Mouse (Mus musculus) liver, embryonic 16.5 days (tissue): Measurements from ENCODE around the gene Tmem200a. TPM values are rescaled to one million over a fixed set of nuclear protein-coding genes. Genes with fewer than 3 reads are reported as not detected.

Experiments
- ATAC-seq: fragments of 200-750 bp; cut with Nextera tagmentation; 2 replicates; pipeline ENCODE4 v1.8.0; 2017; ENCODE audit warnings: low read depth, mild to moderate bottlenecking, moderate number of reproducible peaks, moderate library complexity
- H3K27ac ChIP-seq: fragments of 300-500 bp; sonication (generic); 2 replicates; pipeline ENCODE4 v1.5.1; 2014; ENCODE audit warnings: mild to moderate bottlenecking, low read length
- H3K27me3 ChIP-seq: fragments of 300-500 bp; sonication (generic); 2 replicates; pipeline ENCODE4 v1.6.1; 2014; ENCODE audit warnings: low read depth, low read length, mixed read lengths; ENCODE audit not compliant: control insufficient read depth, insufficient read depth
- H3K36me3 ChIP-seq: fragments of 300-500 bp; sonication (generic); 2 replicates; pipeline ENCODE4 v1.6.1; 2014; ENCODE audit warnings: mild to moderate bottlenecking; ENCODE audit not compliant: control insufficient read depth, insufficient read depth
- H3K4me1 ChIP-seq: fragments of 300-500 bp; sonication (generic); 2 replicates; pipeline ENCODE4 v1.6.1; 2014; ENCODE audit warnings: low read depth, low read length, mixed read lengths; ENCODE audit not compliant: control insufficient read depth
- H3K4me2 ChIP-seq: fragments of 300-500 bp; sonication (generic); 2 replicates; pipeline ENCODE4 v1.6.1; 2014; ENCODE audit warnings: low read depth, low read length, mixed read lengths
- H3K4me3 ChIP-seq: fragments of 300-500 bp; sonication (generic); 2 replicates; pipeline ENCODE4 v1.5.1; 2014; ENCODE audit warnings: low read depth, mild to moderate bottlenecking, low read length
- H3K9ac ChIP-seq: fragments of 300-500 bp; sonication (generic); 2 replicates; pipeline ENCODE4 v1.6.1; 2014; ENCODE audit warnings: low read depth, low read length
- H3K9me3 ChIP-seq: fragments of 300-500 bp; sonication (generic); replicated peaks from 2 replicates; pipeline ENCODE4 v1.6.1; 2016; ENCODE audit warnings: low read length; ENCODE audit not compliant: control insufficient read depth
- WGBS: fragments of 180-500 bp; shearing (Covaris S2); extraction: QIAGEN DNeasy Blood & Tissue Kit; methylation state at CpG from one replicate; pipeline ENCODE4 v1.1.7; 2014; ENCODE audit not compliant: insufficient replicate concordance; 5-methylcytosine and 5-hydroxymethylcytosine counted together
- polyA plus RNA-seq: library from polyadenylated mRNA; unstranded; fragments of >200 nt; fragmentation: Nextera tagmentation; extraction: Ambion mirVana; gene quantifications from 2 replicates; pipeline ENCODE4 v1.2.1, GENCODE M21; 2015

The Tmem200a gene
- polyA plus RNA-seq, 1 experiment from 2014 or later, result 0.05 TPM

DNA sequence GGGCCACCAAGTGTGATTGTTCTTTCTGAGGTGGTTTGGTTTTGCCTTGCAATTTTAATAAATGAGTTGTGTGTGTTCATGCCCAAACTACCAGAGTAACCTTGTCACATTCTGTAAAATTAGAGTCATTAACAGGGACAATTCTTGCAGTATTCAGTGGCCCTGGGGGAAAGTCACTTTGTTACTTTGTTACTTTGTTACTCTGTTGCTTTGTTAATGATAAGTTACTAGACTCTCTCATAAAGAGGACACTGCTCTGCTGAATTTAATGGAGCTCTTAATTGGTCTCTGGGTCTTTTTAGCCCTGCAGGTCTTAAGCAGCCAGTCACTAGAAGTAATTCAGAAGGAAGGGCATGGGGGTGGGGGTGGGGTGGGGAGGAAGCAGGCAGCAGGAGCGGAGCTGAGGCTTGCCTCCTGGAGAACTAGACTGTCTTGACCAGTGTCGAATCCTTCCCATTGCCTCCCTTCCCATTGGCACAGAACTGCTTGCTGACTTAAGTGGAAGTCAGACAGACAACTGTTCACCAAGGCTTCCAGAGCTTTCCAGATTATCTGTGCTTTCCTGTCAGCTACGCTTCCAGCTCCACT, 124.1 kb downstream of the Tmem200a start:
- H3K9ac ChIP-seq, result no peak overlapping the region
- no peak overlapping the region for H3K4me2 ChIP-seq
- no peak overlapping the region for H3K4me3 ChIP-seq
- no peaks in the 10 kb centered on the region for H3K36me3 ChIP-seq
- H3K4me1 ChIP-seq, result no peaks in the 10 kb centered on the region
- WGBS, result 61% methylated on average over 3 of the region's 3 CpGs
- H3K9me3 ChIP-seq, result no peaks in the 10 kb centered on the region
- no peak for ATAC-seq
- no peaks in the 10 kb centered on the region for H3K27me3 ChIP-seq
- H3K27ac ChIP-seq, result no peak overlapping the region

DNA sequence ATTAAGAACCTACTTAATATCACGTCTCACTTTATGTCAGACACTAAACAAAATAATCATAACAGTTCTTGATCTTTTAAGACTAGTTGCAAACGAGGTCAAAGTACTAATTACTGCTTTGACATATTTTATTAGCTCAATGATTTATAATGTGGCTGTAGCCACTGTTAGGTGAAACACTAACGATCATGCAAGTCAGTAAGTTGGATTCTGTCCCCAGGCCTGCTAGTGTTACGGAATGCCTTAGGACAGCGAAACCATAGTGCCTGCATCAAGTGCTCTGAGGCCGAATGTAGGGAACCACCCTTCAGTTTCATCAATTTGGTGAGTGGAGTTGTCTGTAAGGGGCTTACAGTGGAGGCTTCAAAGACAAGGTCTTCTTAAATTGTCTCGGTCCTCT, 126.0 kb downstream of the Tmem200a start:
- H3K27me3 ChIP-seq, result no peaks in the 10 kb centered on the region
- H3K9ac ChIP-seq, result no peak overlapping the region
- no peaks in the 10 kb centered on the region for H3K9me3 ChIP-seq
- no peak overlapping the region for H3K4me2 ChIP-seq
- no peaks in the 10 kb centered on the region for H3K4me1 ChIP-seq
- no peak for ATAC-seq
- H3K27ac ChIP-seq, result no peak overlapping the region
- no peak overlapping the region for H3K4me3 ChIP-seq
- no peaks in the 10 kb centered on the region for H3K36me3 ChIP-seq
- WGBS, result 52% methylated on average over 7 of the region's 7 CpGs

DNA sequence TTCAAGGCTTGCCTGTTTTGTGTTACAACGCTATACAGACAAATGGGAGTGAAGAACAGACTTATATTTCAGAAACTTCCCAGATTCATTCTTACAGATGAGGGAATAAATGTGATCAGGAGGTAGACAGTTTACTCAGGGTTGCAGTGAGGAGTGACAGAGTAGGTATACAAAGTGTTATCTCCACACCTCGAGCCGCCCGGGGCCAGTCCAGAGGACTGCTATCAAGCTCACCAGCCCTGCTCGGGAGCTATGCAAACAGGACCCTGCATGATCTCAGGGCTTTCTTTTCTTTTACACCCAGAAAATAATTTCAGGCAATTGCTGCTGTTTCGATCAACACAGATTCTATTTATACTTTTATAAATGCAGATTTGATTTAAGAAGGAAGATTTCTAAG, 126.7 kb downstream of the Tmem200a start:
- 53% methylated on average over 6 of the region's 6 CpGs for WGBS
- no peaks in the 10 kb centered on the region for H3K9me3 ChIP-seq
- no peaks in the 10 kb centered on the region for H3K27me3 ChIP-seq
- no peak overlapping the region for H3K4me2 ChIP-seq
- H3K9ac ChIP-seq, result no peak overlapping the region
- H3K27ac ChIP-seq, result no peak overlapping the region
- H3K36me3 ChIP-seq, result no peaks in the 10 kb centered on the region
- ATAC-seq, result no peak
- no peaks in the 10 kb centered on the region for H3K4me1 ChIP-seq
- H3K4me3 ChIP-seq, result no peak overlapping the region

DNA sequence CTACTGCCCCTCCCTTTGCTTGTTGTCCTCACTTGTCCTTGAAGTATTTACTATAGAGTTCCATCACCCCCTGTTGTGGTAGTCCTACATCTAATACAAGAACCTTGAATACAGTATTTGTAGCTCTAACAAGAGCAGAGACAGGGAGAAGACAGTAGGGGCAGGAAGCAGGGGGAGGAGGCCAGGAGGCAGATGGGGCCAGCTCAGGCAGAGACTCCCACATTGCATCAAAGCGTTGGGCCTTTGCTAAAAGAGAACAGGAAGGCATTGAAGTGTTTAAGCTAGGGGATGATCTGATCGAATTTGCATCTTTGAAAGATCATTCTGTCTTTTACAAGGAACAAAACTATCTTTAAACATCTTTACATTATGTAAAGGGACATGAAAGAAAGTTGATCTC, 133.0 kb downstream of the Tmem200a start:
- Histone ChIP-seq H3K4me3 (no peak overlapping the region), H3K4me2 (no peak overlapping the region), H3K36me3 (no peaks in the 10 kb centered on the region), H3K27me3 (no peaks in the 10 kb centered on the region), H3K27ac (no peak overlapping the region), H3K9me3 (no peaks in the 10 kb centered on the region), H3K4me1 (no peaks in the 10 kb centered on the region), H3K9ac (no peak overlapping the region)
- ATAC-seq, result no peak
- 46% methylated on average over 2 of the region's 2 CpGs for WGBS

DNA sequence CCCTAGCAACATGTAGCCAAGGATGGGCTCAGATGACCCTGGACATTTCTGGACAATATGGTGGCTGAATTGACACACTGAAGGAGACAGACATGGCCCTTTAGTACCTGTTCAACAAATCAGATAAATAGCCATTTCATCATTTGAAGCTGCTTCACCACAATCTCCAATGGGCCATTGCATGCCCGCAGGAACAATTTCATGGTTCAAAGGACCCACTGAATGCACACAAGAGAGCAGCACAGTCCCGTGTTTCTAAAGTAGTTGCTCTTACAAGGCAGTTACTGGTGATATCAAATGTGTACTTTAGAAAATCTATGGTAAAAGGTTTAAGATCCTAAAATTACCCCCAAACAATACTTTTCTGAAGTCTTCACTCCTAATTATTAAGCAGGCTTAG, 134.2 kb downstream of the Tmem200a start:
- H3K27me3 ChIP-seq, result no peaks in the 10 kb centered on the region
- no peaks in the 10 kb centered on the region for H3K9me3 ChIP-seq
- no peaks in the 10 kb centered on the region for H3K4me1 ChIP-seq
- no peak for ATAC-seq
- H3K4me2 ChIP-seq, result no peak overlapping the region
- no peak overlapping the region for H3K4me3 ChIP-seq
- WGBS, result 47% methylated on average over 2 of the region's 2 CpGs
- H3K9ac ChIP-seq, result no peak overlapping the region
- H3K36me3 ChIP-seq, result no peaks in the 10 kb centered on the region
- H3K27ac ChIP-seq, result no peak overlapping the region

DNA sequence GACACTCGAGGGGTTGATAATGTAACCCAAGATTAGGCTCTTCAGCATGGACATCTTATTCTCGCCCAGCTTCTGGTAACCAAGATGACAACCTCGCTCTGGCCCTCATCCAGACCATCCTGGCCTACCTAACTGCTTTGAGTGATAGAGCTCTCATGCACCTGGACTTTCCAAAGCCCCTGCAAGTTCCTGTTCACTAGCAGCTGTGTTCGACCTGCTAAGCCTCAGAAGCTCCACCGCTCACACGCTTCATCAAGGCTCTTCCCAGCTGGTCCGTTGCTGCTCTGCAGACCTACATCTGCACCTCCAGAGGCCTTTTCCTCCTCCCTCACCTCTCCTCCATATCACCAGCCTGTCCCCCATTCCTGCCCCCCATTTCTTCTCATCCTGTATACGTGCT, 147.1 kb downstream of the Tmem200a start:
- no peak overlapping the region for H3K27ac ChIP-seq
- no peaks in the 10 kb centered on the region for H3K27me3 ChIP-seq
- WGBS, result 64% methylated on average over 8 of the region's 8 CpGs
- H3K4me2 ChIP-seq, result no peak overlapping the region
- no peak for ATAC-seq
- no peak overlapping the region for H3K9ac ChIP-seq
- H3K4me1 ChIP-seq, result no peaks in the 10 kb centered on the region
- H3K9me3 ChIP-seq, result no peaks in the 10 kb centered on the region
- H3K4me3 ChIP-seq, result no peak overlapping the region
- H3K36me3 ChIP-seq, result no peaks in the 10 kb centered on the region

DNA sequence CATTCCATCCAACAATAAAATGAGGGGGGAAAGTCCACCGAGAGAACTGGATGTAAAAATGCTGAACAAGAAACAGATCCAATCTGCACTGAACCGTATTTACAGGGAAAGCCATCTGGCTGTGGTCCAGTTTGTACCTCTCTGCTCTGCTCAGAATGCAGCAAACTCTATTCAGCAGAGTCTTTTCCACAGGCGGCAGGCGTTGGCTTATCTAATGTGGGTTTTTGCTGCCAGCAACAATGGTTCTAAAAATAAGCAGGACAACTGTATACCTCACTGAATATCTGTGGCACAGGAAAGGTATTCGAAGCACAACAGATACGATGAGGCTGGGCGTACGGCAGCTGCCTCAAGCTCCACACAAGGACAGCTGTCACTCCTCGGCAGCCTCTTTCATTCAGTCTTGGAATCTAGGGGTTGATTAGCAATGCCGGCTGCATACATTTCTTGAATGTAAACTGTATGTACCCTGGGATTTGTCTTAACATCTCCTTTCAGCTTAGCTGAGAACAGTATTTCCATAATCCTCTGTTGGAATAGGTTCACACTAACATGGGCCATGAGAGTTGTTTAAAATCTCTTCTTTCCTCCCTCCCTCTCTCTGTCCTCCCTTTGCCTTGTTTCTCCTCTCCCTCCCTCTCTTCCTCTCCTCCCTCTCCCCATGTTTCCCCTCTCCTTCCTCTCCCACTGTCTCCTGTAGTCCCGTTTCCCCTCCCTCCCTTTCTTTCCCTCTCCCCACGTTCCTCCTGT, 149.3 kb downstream of the Tmem200a start:
- H3K4me3 ChIP-seq, result no peak overlapping the region
- H3K4me1 ChIP-seq, result no peaks in the 10 kb centered on the region
- WGBS, result 33% methylated on average over 12 of the region's 12 CpGs
- no peak overlapping the region for H3K27ac ChIP-seq
- no peak overlapping the region for H3K4me2 ChIP-seq
- H3K9me3 ChIP-seq, result no peaks in the 10 kb centered on the region
- no peak for ATAC-seq
- no peak overlapping the region for H3K9ac ChIP-seq
- no peaks in the 10 kb centered on the region for H3K27me3 ChIP-seq
- no peaks in the 10 kb centered on the region for H3K36me3 ChIP-seq

DNA sequence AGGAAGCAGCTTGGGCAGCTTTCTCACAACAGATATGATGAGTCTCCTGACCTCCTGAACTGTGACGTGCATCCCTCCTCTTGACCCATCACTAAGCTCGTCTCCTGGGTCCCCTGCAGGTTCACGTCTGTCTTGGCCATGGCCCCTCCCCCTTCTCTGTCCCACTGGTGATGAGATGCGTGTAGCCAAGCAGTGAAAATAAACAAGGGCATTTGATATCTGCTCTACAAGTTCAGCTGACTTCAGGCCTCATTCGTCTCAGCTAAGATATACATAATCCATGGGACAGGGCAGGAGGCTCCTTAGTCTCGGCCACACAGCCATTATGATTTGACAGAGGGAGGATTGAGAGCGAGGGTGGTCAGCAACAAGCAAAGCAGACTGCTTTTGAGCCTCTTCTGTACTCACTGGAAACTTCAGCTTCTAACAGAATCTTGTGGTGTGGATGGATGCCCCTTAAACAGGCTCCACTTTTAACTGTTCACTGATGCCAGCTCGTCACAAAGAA, 149.9 kb downstream of the Tmem200a start:
- H3K9ac ChIP-seq, result no peak overlapping the region
- H3K4me1 ChIP-seq, result no peaks in the 10 kb centered on the region
- no peak overlapping the region for H3K4me3 ChIP-seq
- no peaks in the 10 kb centered on the region for H3K27me3 ChIP-seq
- no peak overlapping the region for H3K4me2 ChIP-seq
- no peaks in the 10 kb centered on the region for H3K9me3 ChIP-seq
- H3K36me3 ChIP-seq, result no peaks in the 10 kb centered on the region
- WGBS, result 41% methylated on average over 8 of the region's 8 CpGs
- no peak for ATAC-seq
- H3K27ac ChIP-seq, result no peak overlapping the region

DNA sequence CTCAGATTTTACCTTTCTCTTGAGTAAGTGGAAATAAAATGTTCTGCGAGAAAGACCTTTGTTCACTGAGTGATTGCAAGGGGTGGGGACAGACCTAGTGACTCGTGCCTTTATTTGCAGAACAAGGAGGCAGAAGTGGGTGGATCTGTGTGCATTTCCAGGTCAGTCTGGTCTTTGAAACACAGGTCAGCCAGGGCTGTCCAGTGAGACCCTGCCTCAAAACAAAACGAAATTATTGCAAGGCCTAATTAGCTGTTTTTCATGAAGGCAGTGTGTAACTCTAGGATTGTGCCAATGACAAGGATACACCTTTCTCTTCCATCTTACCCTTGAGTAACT, 150.4 kb downstream of the Tmem200a start:
- ATAC-seq, result peak; percentile 56; the same call in 1 of the 2 replicates
- H3K4me2 ChIP-seq, result no peak overlapping the region
- 30% methylated on average over 3 of the region's 3 CpGs for WGBS

More for the DNA sequence above, 150.4 kb downstream of the Tmem200a start:
- Histone ChIP-seq H3K36me3 (no peaks in the 10 kb centered on the region), H3K4me1 (no peaks in the 10 kb centered on the region), H3K9me3 (no peaks in the 10 kb centered on the region), H3K9ac (no peak overlapping the region), H3K27ac (no peak overlapping the region), H3K4me3 (no peak overlapping the region), H3K27me3 (no peaks in the 10 kb centered on the region)
